Mouse (Mus musculus): ENCODE data around the gene Pef1.

The Pef1 gene

GRCm38 (mm10) chr4:130177536-130177935 is 75.2 kb downstream of the Pef1 start:
- DNase-seq = no peak
